In genomic region chr13:46565913-46566312, GRCm38 (mm10) we compare ENCODE assay signal across 35 mouse cellular contexts.
"Had no signal": no experiment of that assay in that cellular context is flagged by ENCODE, and none has a peak within 500 bp of the region (broad histone marks: within the 10 kb centered on the region; RNA-seq: fewer than 3 reads in every experiment).

No protein-coding gene starts in this region.

- H3K4me2 ChIP-seq: heart, embryonic 12.5 days; heart, embryonic 13.5 days; heart, embryonic 15.5 days; hindbrain, embryonic 12.5 days; hindbrain, embryonic 13.5 days; hindbrain, embryonic 14.5 days; hindbrain, embryonic 15.5 days; intestine, embryonic 15.5 days; kidney, embryonic 15.5 days had no signal

- H3K4me3 ChIP-seq: heart, embryonic 10.5 days; heart, embryonic 12.5 days; heart, embryonic 13.5 days; heart, embryonic 15.5 days; hindbrain, embryonic 10.5 days; hindbrain, embryonic 12.5 days; hindbrain, embryonic 13.5 days; hindbrain, embryonic 15.5 days; intestine, embryonic 15.5 days; kidney, embryonic 15.5 days; layer of hippocampus, adult 2 months; left cerebral cortex, adult 2 months had no signal

- H3K9ac ChIP-seq: heart, embryonic 12.5 days; heart, embryonic 13.5 days; heart, embryonic 15.5 days; hindbrain, embryonic 12.5 days; hindbrain, embryonic 13.5 days; hindbrain, embryonic 14.5 days; hindbrain, embryonic 15.5 days; intestine, embryonic 15.5 days; kidney, embryonic 15.5 days had no signal

- H3K27me3 ChIP-seq: heart, embryonic 15.5 days; hindbrain, embryonic 12.5 days; hindbrain, embryonic 13.5 days; hindbrain, embryonic 15.5 days; intestine, embryonic 15.5 days; kidney, embryonic 15.5 days had no signal

- H3K4me1 ChIP-seq: intestine, embryonic 15.5 days had no signal

- DNase-seq: heart, postnatal 10 days; heart, postnatal 14 days; heart, postnatal 36 days; heart, postnatal 4 days; kidney, adult 11 months; kidney, adult 18-20 months; kidney, adult 2 months; kidney, adult 8-10 months; kidney, adult 9 months; kidney, postnatal 10 days; kidney, postnatal 14 days; kidney, postnatal 25 days; kidney, postnatal 36 days; kidney, postnatal 4 days; layer of hippocampus, adult 9-11 months; layer of hippocampus, postnatal 36 days had no signal

- H3K27ac ChIP-seq: heart, embryonic 10.5 days; heart, embryonic 13.5 days; heart, embryonic 15.5 days; hindbrain, embryonic 10.5 days; hindbrain, embryonic 12.5 days; hindbrain, embryonic 13.5 days; hindbrain, embryonic 14.5 days; hindbrain, embryonic 15.5 days; hindbrain, postnatal 0 days; intestine, embryonic 15.5 days; kidney, embryonic 15.5 days; kidney, postnatal 0 days; layer of hippocampus, adult 2 months; left cerebral cortex, adult 2 months had no signal

- H3K36me3 ChIP-seq: hindbrain, embryonic 10.5 days; hindbrain, embryonic 12.5 days; hindbrain, embryonic 13.5 days; hindbrain, embryonic 15.5 days; intestine, embryonic 15.5 days; kidney, embryonic 15.5 days had no signal

- ATAC-seq: hindbrain, embryonic 16.5 days; hindbrain, postnatal 0 days; inflammation-experienced regulatory T-cells, adult 6 months; intestine, embryonic 15.5 days; intestine, embryonic 16.5 days; intestine, postnatal 0 days had no signal

- H3K9me3 ChIP-seq: heart, embryonic 10.5 days; heart, embryonic 12.5 days; heart, embryonic 13.5 days; heart, embryonic 15.5 days; hindbrain, embryonic 10.5 days; hindbrain, embryonic 12.5 days; hindbrain, embryonic 13.5 days; hindbrain, embryonic 15.5 days; intestine, embryonic 15.5 days; kidney, embryonic 15.5 days had no signal
